Mouse (Mus musculus) adrenal gland, postnatal 10 days (tissue): ENCODE measurements around the gene Slc39a7. TPM values are rescaled to one million over a fixed set of nuclear protein-coding genes. Genes with fewer than 3 reads are reported as not detected.
A peak's percentile ranks its signal among the peaks of the same experiment; 100 is the strongest.

Source experiments
- DNase-seq: peaks from one replicate; pipeline ENCODE4 v3.0.0; 2021; ENCODE audit warnings: mixed read lengths
- long read RNA-seq, 2 experiments: library from polyadenylated mRNA; stranded (forward); transcript quantifications; one replicate each; pipeline ENCODE4 v2.0.0; 2021
- total RNA-seq, 2 experiments: library from RNA; stranded (reverse); gene quantifications; 2 replicates each; pipeline ENCODE4 v1.2.3; 2021

The Slc39a7 gene
- total RNA-seq = 100 to 1,000 TPM; 115 to 140 TPM
- long read RNA-seq, experiment 1, transcript Slc39a7-204 (6 exons, 2,433 nt) = minor isoform, 20 of 303 reads
- long read RNA-seq, experiment 1, transcript Slc39a7-201 (7 exons, 2,320 nt) = major isoform, 245 of 303 reads
- long read RNA-seq, experiment 1, transcript Slc39a7-203 (8 exons, 1,550 nt) = minor isoform, 20 of 303 reads
- long read RNA-seq, experiment 1, partial matches to known transcripts = 0 of 303 reads
- long read RNA-seq, experiment 1, other reads (novel, unspliced or antisense) = 18 of 303 reads
- long read RNA-seq, experiment 2, transcript Slc39a7-204 (6 exons, 2,433 nt) = minor isoform, 11 of 108 reads
- long read RNA-seq, experiment 2, transcript Slc39a7-203 (8 exons, 1,550 nt) = minor isoform, 17 of 108 reads
- long read RNA-seq, experiment 2, transcript Slc39a7-201 (7 exons, 2,320 nt) = major isoform, 70 of 108 reads
- long read RNA-seq, experiment 2, partial matches to known transcripts = 5 of 108 reads
- long read RNA-seq, experiment 2, other reads (novel, unspliced or antisense) = 5 of 108 reads

- DNase-seq = peak; percentile 100
These were observed at the start of gene Slc39a7, which contains the start of gene Rxrb for GRCm38 (mm10) chr17:34031465-34032173. Gene Slc39a7 (minus strand): TSS chr17:34031682. Gene Rxrb (plus strand): TSS chr17:34031812.

- DNase-seq = peak; percentile 51
These were observed 48.1 kb upstream of the Slc39a7 start for GRCm38 (mm10) chr17:34079621-34080020.

GRCm38 (mm10) chr17:34079002-34079401, 47.5 kb upstream of the Slc39a7 start:
- DNase-seq = no peak

GRCm38 (mm10) chr17:34078148-34078547, 46.7 kb upstream of the Slc39a7 start:
- no peak for DNase-seq

- peak; percentile 82 for DNase-seq
These were observed 46.1 kb upstream of the Slc39a7 start for GRCm38 (mm10) chr17:34077549-34077948.

GRCm38 (mm10) chr17:34075271-34075670, 43.8 kb upstream of the Slc39a7 start:
- DNase-seq = peak; percentile 80

- no peak for DNase-seq
These were observed 40.6 kb upstream of the Slc39a7 start for GRCm38 (mm10) chr17:34072091-34072490.

GRCm38 (mm10) chr17:34068864-34069263, 37.4 kb upstream of the Slc39a7 start:
- DNase-seq = no peak

GRCm38 (mm10) chr17:34057224-34057623, 25.7 kb upstream of the Slc39a7 start:
- no peak for DNase-seq

- DNase-seq = no peak
These were observed 16.0 kb upstream of the Slc39a7 start for GRCm38 (mm10) chr17:34047404-34048050.

- no peak for DNase-seq
These were observed 14.5 kb upstream of the Slc39a7 start for GRCm38 (mm10) chr17:34045941-34046340.

- peak; percentile 76 for DNase-seq
These were observed 8.3 kb upstream of the Slc39a7 start for GRCm38 (mm10) chr17:34039562-34040450.

GRCm38 (mm10) chr17:34038878-34039561, 7.5 kb upstream of the Slc39a7 start, which contains the start of gene Col11a2:
Gene Col11a2 (plus strand): TSS chr17:34039437.
- peak; percentile 32 for DNase-seq

- peak; percentile 53 for DNase-seq
These were observed 7.0 kb upstream of the Slc39a7 start for GRCm38 (mm10) chr17:34038440-34038839.

- no peak for DNase-seq
These were observed 5.8 kb upstream of the Slc39a7 start for GRCm38 (mm10) chr17:34037241-34037640.

GRCm38 (mm10) chr17:34036647-34037046, 5.2 kb upstream of the Slc39a7 start:
- DNase-seq = peak; percentile 71

GRCm38 (mm10) chr17:34035517-34035916, 4.0 kb upstream of the Slc39a7 start:
- DNase-seq = no peak

GRCm38 (mm10) chr17:34034064-34034463, 2.6 kb upstream of the Slc39a7 start:
- DNase-seq = peak; percentile 79

GRCm38 (mm10) chr17:34033441-34033840, 2.0 kb upstream of the Slc39a7 start:
- DNase-seq = no peak

GRCm38 (mm10) chr17:34032806-34033205, 1.3 kb upstream of the Slc39a7 start:
- DNase-seq = peak; percentile 42

- DNase-seq = peak; percentile 86
These were observed 721 bp upstream of the Slc39a7 start for GRCm38 (mm10) chr17:34032174-34032632.
